Mouse (Mus musculus) C2C12 (cell line): Measurements from ENCODE around the gene Jade1.

Experiments used
- CEBPB ChIP-seq: IDR thresholded peaks from one replicate; pipeline ENCODE4 v1.6.1; 2011; ENCODE audit warnings: low read depth, mild to moderate bottlenecking, control low read depth, moderate library complexity
- CTCF ChIP-seq: IDR thresholded peaks from one replicate; pipeline ENCODE4 v1.5.1; 2011; ENCODE audit not compliant: control insufficient read depth, insufficient read depth, insufficient read length
- MYOG ChIP-seq: IDR thresholded peaks from one replicate; pipeline ENCODE4 v1.6.1; 2011; ENCODE audit not compliant: control insufficient read depth, insufficient read length; ENCODE audit errors: extremely low read depth
- USF1 ChIP-seq: IDR thresholded peaks from one replicate; pipeline ENCODE4 v1.6.1; 2011; ENCODE audit warnings: low read depth, mild to moderate bottlenecking, control low read depth, moderate library complexity

DNA sequence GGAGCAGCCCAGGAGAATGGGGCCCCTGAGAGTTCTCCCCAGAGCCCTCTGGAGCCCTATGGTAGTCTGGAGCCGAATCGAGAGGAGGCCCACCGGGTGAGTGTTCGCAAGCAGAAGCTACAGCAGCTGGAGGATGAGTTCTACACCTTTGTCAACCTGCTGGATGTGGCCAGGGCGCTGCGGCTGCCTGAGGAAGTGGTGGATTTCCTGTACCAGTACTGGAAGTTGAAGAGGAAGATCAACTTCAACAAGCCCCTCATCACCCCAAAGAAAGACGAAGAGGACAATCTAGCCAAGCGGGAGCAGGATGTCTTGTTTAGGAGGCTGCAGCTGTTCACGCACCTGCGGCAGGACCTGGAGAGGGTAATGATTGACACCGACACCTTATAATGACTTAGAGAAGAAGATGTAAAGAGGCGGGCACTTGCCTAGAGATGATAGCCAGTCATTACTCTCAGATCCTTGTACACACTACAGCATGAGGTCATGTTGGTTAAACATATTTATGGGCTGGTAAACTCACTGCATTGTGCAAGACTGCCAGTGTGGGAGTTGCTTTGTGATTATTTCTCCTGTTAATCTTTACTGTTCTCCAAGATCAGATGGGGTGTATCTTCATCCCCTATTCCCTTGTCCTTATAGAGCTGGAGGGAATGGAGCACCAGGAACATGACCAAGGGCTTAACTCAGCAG, 49.2 kb downstream of the Jade1 start:
- TF ChIP-seq CTCF (no peak), CEBPB (peak; percentile 74), USF1 (no peak), MYOG (no peak)
